Mouse (Mus musculus) activated CD4-positive, CD25-positive, alpha-beta regulatory T cell, adult 4 months (primary cell): ENCODE results near the gene Stk24. TPM values are rescaled to one million over a fixed set of nuclear protein-coding genes. Genes with fewer than 3 reads are reported as not detected.

Source experiments
- ATAC-seq: one replicate; pipeline ENCODE4 v1.8.0; 2017
- polyA plus RNA-seq, 2 experiments: library from polyadenylated mRNA; unstranded; fragments of 100-300 nt; shearing (Covaris generic); gene quantifications; one replicate each; pipeline ENCODE4 v1.2.1; 2017

Stk24 gene
- polyA plus RNA-seq, 2 experiments from 2014 or later: 50.8 to 62.0 TPM

GRCm38 (mm10) chr14:121259789-121260188, 120.0 kb downstream of the Stk24 start:
- ATAC-seq: peak; percentile 66

GRCm38 (mm10) chr14:121259332-121259731, 120.5 kb downstream of the Stk24 start:
- ATAC-seq: no peak

GRCm38 (mm10) chr14:121256896-121257295, 122.9 kb downstream of the Stk24 start:
- ATAC-seq: no peak

GRCm38 (mm10) chr14:121255469-121255868, 124.3 kb downstream of the Stk24 start:
- ATAC-seq: no peak

- no peak for ATAC-seq
Observed at GRCm38 (mm10) chr14:121254869-121255268, 124.9 kb downstream of the Stk24 start.

GRCm38 (mm10) chr14:121252542-121252941, 127.3 kb downstream of the Stk24 start:
- ATAC-seq: no peak

- no peak for ATAC-seq
Observed at GRCm38 (mm10) chr14:121251708-121252107, 128.1 kb downstream of the Stk24 start.

GRCm38 (mm10) chr14:121251099-121251498, 128.7 kb downstream of the Stk24 start:
- no peak for ATAC-seq

- ATAC-seq: no peak
Observed at GRCm38 (mm10) chr14:121248346-121248745, 131.5 kb downstream of the Stk24 start.

- no peak for ATAC-seq
Observed at GRCm38 (mm10) chr14:121247287-121247686, 132.5 kb downstream of the Stk24 start.

GRCm38 (mm10) chr14:121246048-121246731, 133.6 kb downstream of the Stk24 start:
- ATAC-seq: no peak

- no peak for ATAC-seq
Observed at GRCm38 (mm10) chr14:121244104-121244503, 135.7 kb downstream of the Stk24 start.

GRCm38 (mm10) chr14:121239386-121239785, 140.4 kb downstream of the Stk24 start:
- no peak for ATAC-seq

GRCm38 (mm10) chr14:121238727-121239126, 141.1 kb downstream of the Stk24 start:
- no peak for ATAC-seq

- ATAC-seq: no peak
Observed at GRCm38 (mm10) chr14:121236736-121237135, 143.1 kb downstream of the Stk24 start.

Other genes with a start within 250 kb of the Stk24 start
- gene Slc15a1, start 125.2 kb upstream of the Stk24 start, polyA plus RNA-seq: under 1 TPM in 1 of 2 experiments, not detected in 1; 0.34 TPM